Mouse (Mus musculus) lung, embryonic 16.5 days (tissue): ENCODE results near the gene Kcnj9. TPM values are rescaled to one million over a fixed set of nuclear protein-coding genes. Genes with fewer than 3 reads are reported as not detected.
A peak's percentile ranks its signal among the peaks of the same experiment; 100 is the strongest.

Source experiments
- ATAC-seq: fragments of 200-750 bp; cut with Nextera tagmentation; 2 replicates; pipeline ENCODE4 v1.8.0; 2017; ENCODE audit warnings: low read depth, mild to moderate bottlenecking, moderate library complexity
- H3K27ac ChIP-seq: fragments of 300-500 bp; sonication (generic); 2 replicates; pipeline ENCODE4 v1.5.1; 2014; ENCODE audit warnings: mild to moderate bottlenecking, control low read depth, low read length
- H3K27me3 ChIP-seq: fragments of 300-500 bp; sonication (generic); 2 replicates; pipeline ENCODE4 v1.6.1; 2014; ENCODE audit warnings: low read depth, low read length, mixed read lengths; ENCODE audit not compliant: control insufficient read depth, insufficient read depth
- H3K36me3 ChIP-seq: fragments of 300-500 bp; sonication (generic); 2 replicates; pipeline ENCODE4 v1.6.1; 2014; ENCODE audit warnings: low read length; ENCODE audit not compliant: control insufficient read depth, insufficient read depth
- H3K4me1 ChIP-seq: fragments of 300-500 bp; sonication (generic); replicated peaks from 2 replicates; pipeline ENCODE4 v1.6.1; 2014; ENCODE audit warnings: low read length, mixed read lengths; ENCODE audit not compliant: control insufficient read depth, insufficient read depth
- H3K4me2 ChIP-seq: fragments of 300-500 bp; sonication (generic); 2 replicates; pipeline ENCODE4 v1.6.1; 2014; ENCODE audit warnings: low read depth, low read length, control low read depth
- H3K4me3 ChIP-seq: fragments of 300-500 bp; sonication (generic); 2 replicates; pipeline ENCODE4 v1.5.1; 2014; ENCODE audit warnings: mild to moderate bottlenecking, low read length, control low read depth
- H3K9ac ChIP-seq: fragments of 300-500 bp; sonication (generic); 2 replicates; pipeline ENCODE4 v1.6.1; 2014; ENCODE audit warnings: low read length, control low read depth
- H3K9me3 ChIP-seq: fragments of 300-500 bp; sonication (generic); 2 replicates; pipeline ENCODE4 v1.6.1; 2016; ENCODE audit warnings: low read length; ENCODE audit not compliant: control insufficient read depth
- WGBS: fragments of 180-500 bp; shearing (Covaris S2); extraction: QIAGEN DNeasy Blood & Tissue Kit; methylation state at CpG from one replicate; pipeline ENCODE4 v1.1.7; 2014; 5-methylcytosine and 5-hydroxymethylcytosine counted together
- polyA plus RNA-seq: library from polyadenylated mRNA; unstranded; fragments of >200 nt; fragmentation: Nextera tagmentation; extraction: Ambion mirVana; gene quantifications from 2 replicates; pipeline ENCODE4 v1.2.1, GENCODE M21; 2015

Gene Kcnj9
- polyA plus RNA-seq, 1 experiment from 2014 or later = not detected

- Histone ChIP-seq H3K4me1 (no peaks in the 10 kb centered on the region; the same call in none of the 2 replicates), H3K9me3 (no peaks in the 10 kb centered on the region), H3K27me3 (no peaks in the 10 kb centered on the region), H3K27ac (no peak overlapping the region), H3K4me2 (no peak overlapping the region), H3K4me3 (no peak overlapping the region), H3K9ac (no peak overlapping the region), H3K36me3 (no peaks in the 10 kb centered on the region)
- WGBS = 31% methylated on average over 6 of the region's 6 CpGs
- ATAC-seq = no peak
Measured at GRCm38 (mm10) chr1:172302851-172303250, 26.3 kb downstream of the Kcnj9 start.

DNA sequence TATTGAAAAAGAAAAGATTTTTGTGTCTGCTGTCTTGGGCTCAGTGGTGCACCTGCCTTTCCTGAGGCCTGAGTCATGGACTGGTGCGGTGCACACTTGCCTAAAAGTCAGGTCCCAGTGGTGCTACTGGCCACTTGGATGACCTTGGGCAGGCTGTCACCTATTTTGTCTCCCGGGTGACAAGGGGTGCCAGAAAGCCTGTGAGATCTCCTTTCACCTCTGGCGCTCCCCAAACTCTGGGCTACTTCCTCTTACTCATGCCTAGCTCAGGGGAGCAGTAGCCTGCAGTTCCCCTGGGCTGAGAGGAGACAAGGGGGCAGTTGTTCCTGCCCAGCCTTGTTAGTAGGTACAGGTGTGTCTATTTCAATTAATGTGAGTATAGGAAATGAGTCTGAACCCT is 26.8 kb downstream of the Kcnj9 start:
- H3K27ac ChIP-seq = no peak overlapping the region
- ATAC-seq = no peak
- H3K4me3 ChIP-seq = no peak overlapping the region
- no peak overlapping the region for H3K9ac ChIP-seq
- no peak overlapping the region for H3K4me2 ChIP-seq
- 58% methylated on average over 3 of the region's 3 CpGs for WGBS
- no peaks in the 10 kb centered on the region for H3K36me3 ChIP-seq
- no peaks in the 10 kb centered on the region for H3K27me3 ChIP-seq
- H3K4me1 ChIP-seq = peaks cover 2% of the 10 kb centered on the region
- H3K9me3 ChIP-seq = no peaks in the 10 kb centered on the region

DNA sequence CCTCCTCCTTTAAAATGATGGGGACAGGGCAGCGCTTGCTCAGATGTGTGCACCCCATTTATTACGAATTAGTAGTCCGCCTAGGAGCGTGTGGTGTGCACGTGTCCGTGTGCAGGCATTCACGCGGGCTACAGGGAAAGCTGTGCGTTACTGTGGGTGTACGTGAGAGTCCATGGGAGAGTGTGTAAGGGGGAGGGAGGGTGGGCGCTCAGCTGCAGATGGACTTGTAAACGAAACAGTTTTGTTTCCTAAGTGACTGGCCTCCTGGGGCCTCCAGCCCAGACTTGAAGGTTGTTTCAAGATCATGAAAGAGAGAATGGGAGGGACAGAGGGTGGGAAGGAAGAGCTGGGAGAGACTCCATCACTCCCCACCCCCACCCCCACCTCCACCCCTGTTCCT is 27.9 kb downstream of the Kcnj9 start:
- H3K9me3 ChIP-seq = no peaks in the 10 kb centered on the region
- H3K27me3 ChIP-seq = no peaks in the 10 kb centered on the region
- H3K36me3 ChIP-seq = no peaks in the 10 kb centered on the region
- peaks cover 10% of the 10 kb centered on the region for H3K4me1 ChIP-seq
- no peak overlapping the region for H3K9ac ChIP-seq
- no peak for ATAC-seq
- H3K27ac ChIP-seq = no peak overlapping the region
- 53% methylated on average over 12 of the region's 12 CpGs for WGBS
- no peak overlapping the region for H3K4me3 ChIP-seq
- H3K4me2 ChIP-seq = no peak overlapping the region

- Histone ChIP-seq H3K27ac (no peak overlapping the region), H3K9ac (no peak overlapping the region), H3K4me2 (no peak overlapping the region), H3K4me1 (peaks cover 19% of the 10 kb centered on the region), H3K27me3 (no peaks in the 10 kb centered on the region), H3K9me3 (no peaks in the 10 kb centered on the region), H3K36me3 (no peaks in the 10 kb centered on the region), H3K4me3 (no peak overlapping the region)
- 66% methylated on average over 5 of the region's 5 CpGs for WGBS
- no peak for ATAC-seq
Measured at GRCm38 (mm10) chr1:172300247-172300646, 28.9 kb downstream of the Kcnj9 start.

GRCm38 (mm10) chr1:172299528-172299927 is 29.6 kb downstream of the Kcnj9 start:
- H3K9ac ChIP-seq = no peak overlapping the region
- no peaks in the 10 kb centered on the region for H3K36me3 ChIP-seq
- peaks cover 21% of the 10 kb centered on the region for H3K4me1 ChIP-seq
- no peak for ATAC-seq
- H3K4me3 ChIP-seq = no peak overlapping the region
- no peaks in the 10 kb centered on the region for H3K27me3 ChIP-seq
- no peak overlapping the region for H3K27ac ChIP-seq
- H3K9me3 ChIP-seq = no peaks in the 10 kb centered on the region
- no peak overlapping the region for H3K4me2 ChIP-seq
- WGBS = 65% methylated on average over 7 of the region's 7 CpGs

GRCm38 (mm10) chr1:172297611-172298537 is 31.2 kb downstream of the Kcnj9 start, which contains the start of gene Atp1a2:
Gene Atp1a2 (minus strand): TSS chr1:172298064.
- Histone ChIP-seq H3K36me3 (no peaks in the 10 kb centered on the region), H3K27me3 (no peaks in the 10 kb centered on the region), H3K4me1 (peaks cover 21% of the 10 kb centered on the region), H3K4me3 (peak within 1 kb of the TSS; percentile 36), H3K27ac (peak within 1 kb of the TSS; percentile 67), H3K4me2 (peak within 1 kb of the TSS; percentile 51), H3K9me3 (no peaks in the 10 kb centered on the region), H3K9ac (peak within 1 kb of the TSS; percentile 57)
- peak; percentile 78 for ATAC-seq
- WGBS = 8% methylated on average over 16 of the region's 16 CpGs

GRCm38 (mm10) chr1:172296816-172297510 is 32.2 kb downstream of the Kcnj9 start:
- no peaks in the 10 kb centered on the region for H3K27me3 ChIP-seq
- no peaks in the 10 kb centered on the region for H3K36me3 ChIP-seq
- no peak; the same call in none of the 2 replicates for ATAC-seq
- peak overlapping the region; percentile 57 for H3K9ac ChIP-seq
- peak overlapping the region; percentile 36 for H3K4me3 ChIP-seq
- H3K9me3 ChIP-seq = no peaks in the 10 kb centered on the region
- WGBS = 64% methylated on average over 6 of the region's 6 CpGs
- peak overlapping the region; percentile 51 for H3K4me2 ChIP-seq
- peaks cover 21% of the 10 kb centered on the region for H3K4me1 ChIP-seq
- peak overlapping the region; percentile 67 for H3K27ac ChIP-seq

DNA sequence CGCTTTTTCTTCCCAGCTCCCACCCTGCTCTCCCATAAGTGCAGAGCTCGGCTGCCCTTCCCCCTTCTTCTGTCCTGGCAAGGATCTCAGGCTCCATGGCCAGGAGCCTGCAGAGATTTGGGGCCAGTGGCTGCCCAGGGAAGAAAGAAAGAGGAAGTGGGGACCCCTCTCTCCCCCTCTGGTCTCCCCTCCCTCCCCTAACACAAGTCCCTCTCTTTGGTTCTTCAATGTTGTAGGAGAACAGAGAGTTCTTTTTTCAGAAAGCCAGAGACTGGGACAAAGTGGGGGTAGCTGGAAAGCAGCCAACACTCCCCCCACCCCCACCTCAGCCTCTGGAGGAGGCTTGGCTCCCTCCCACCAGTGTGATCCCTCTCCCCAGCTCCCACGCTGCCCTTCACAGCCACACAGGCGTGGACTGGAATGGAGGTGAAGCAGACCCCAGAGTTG is 33.3 kb downstream of the Kcnj9 start:
- WGBS = 31% methylated on average over 4 of the region's 4 CpGs
- peak overlapping the region; percentile 51 for H3K4me2 ChIP-seq
- H3K9me3 ChIP-seq = no peaks in the 10 kb centered on the region
- H3K27me3 ChIP-seq = no peaks in the 10 kb centered on the region
- H3K27ac ChIP-seq = peak overlapping the region; percentile 14; the same call in 1 of the 2 replicates
- peak; percentile 35 for ATAC-seq
- H3K9ac ChIP-seq = peak overlapping the region; percentile 30; the same call in 1 of the 2 replicates
- peaks cover 21% of the 10 kb centered on the region for H3K4me1 ChIP-seq
- H3K36me3 ChIP-seq = no peaks in the 10 kb centered on the region
- 0 out of 2 replicates have a peak overlapping the region, but pooled peaks have one; percentile 2 for H3K4me3 ChIP-seq

GRCm38 (mm10) chr1:172293449-172293848 is 35.7 kb downstream of the Kcnj9 start:
- Histone ChIP-seq H3K9ac (no peak overlapping the region), H3K27me3 (no peaks in the 10 kb centered on the region), H3K9me3 (no peaks in the 10 kb centered on the region), H3K36me3 (no peaks in the 10 kb centered on the region), H3K27ac (no peak overlapping the region), H3K4me2 (no peak overlapping the region), H3K4me1 (peaks cover 21% of the 10 kb centered on the region), H3K4me3 (no peak overlapping the region)
- 87% methylated on average over 11 of the region's 11 CpGs for WGBS
- ATAC-seq = no peak
